Mouse (Mus musculus): ENCODE data around the gene Gm12394. TPM values are rescaled to one million over a fixed set of nuclear protein-coding genes. Genes with fewer than 3 reads are reported as not detected.
A peak's percentile ranks its signal among the peaks of the same experiment; 100 is the strongest.
"Not testable (repeated sequence)": the region's sequence is repeated elsewhere in the genome, so short reads cannot be mapped to it uniquely, and the experiment has no call there.

Gene Gm12394
- 0.01 TPM in 1 of 2 replicates, not detected in the other for polyA plus RNA-seq (2012; rRNA removed)
- 0.05 TPM in 1 of 2 replicates, not detected in the other for polyA plus RNA-seq (2014; fragmentation: Nextera tagmentation; extraction: Ambion mirVana)

GRCm38 (mm10) chr4:42856671-42857070 is at the start of gene Gm12394:
TSS of gene Gm12394 (minus strand) at chr4:42856771.
- not testable (repeated sequence) for H3K9ac ChIP-seq (replicated peaks); H3K27me3 ChIP-seq (ENCODE audit: control insufficient read depth, insufficient read depth, low read length); H3K9me3 ChIP-seq (ENCODE audit: control insufficient read depth, low read length); DNase-seq (ENCODE audit: low read depth in 3 of 3, low spot score in 3 of 3); H3K36me3 ChIP-seq (replicated peaks; ENCODE audit: control insufficient read depth, insufficient read depth, low read depth); H3K4me3 ChIP-seq (ENCODE audit: insufficient read depth in 1 of 2, low read depth in 2 of 2, low read length in 2 of 2); ATAC-seq (ENCODE audit: insufficient read depth); H3K27ac ChIP-seq; H3K4me2 ChIP-seq (ENCODE audit: low read depth)
- WGBS (ENCODE audit: insufficient replicate concordance) = 42% methylated on average over 1 of the region's 1 CpGs
- peaks cover 6 to 19% of the 10 kb centered on the region in 2 experiments; a peak in 3 of 4 replicates for H3K4me1 ChIP-seq (replicated peaks; ENCODE audit: control insufficient read depth in 2 of 2, insufficient read depth in 2 of 2, low read length in 1 of 2)

DNA sequence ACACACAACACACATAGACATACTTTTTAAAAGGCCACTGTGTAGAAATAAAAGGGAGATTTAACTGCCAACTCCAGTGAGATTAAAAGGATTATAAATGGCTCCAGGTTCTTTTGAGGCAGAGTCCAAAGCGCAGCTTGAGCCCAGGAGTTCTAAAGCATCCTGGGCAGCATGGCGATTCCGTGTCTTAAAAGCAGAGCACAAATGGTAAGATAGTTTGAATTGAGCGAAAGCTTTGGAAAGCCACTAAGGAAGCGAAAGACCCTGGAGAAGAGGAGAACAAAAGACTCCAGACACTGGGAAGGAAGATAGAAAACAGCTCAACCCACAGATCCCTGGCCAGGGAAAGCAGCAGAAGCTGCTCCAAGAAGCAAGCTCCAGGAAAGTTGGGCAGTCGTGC is 48.4 kb upstream of the Gm12394 start:
- Histone ChIP-seq H3K27ac (no peak overlapping the region), H3K9ac (replicated peaks) (no peak overlapping the region), H3K4me2 (ENCODE audit: low read depth) (no peak overlapping the region), H3K4me3 (ENCODE audit: insufficient read depth in 1 of 2, low read depth in 2 of 2, low read length in 2 of 2) (no peak overlapping the region), H3K4me1 (replicated peaks; ENCODE audit: control insufficient read depth in 2 of 2, insufficient read depth in 2 of 2, low read length in 1 of 2) (peaks cover 3 to 7% of the 10 kb centered on the region in 2 experiments; a peak in 1 of 4 replicates), H3K9me3 (ENCODE audit: control insufficient read depth, low read length) (no peaks in the 10 kb centered on the region), H3K36me3 (replicated peaks; ENCODE audit: control insufficient read depth, insufficient read depth, low read depth) (no peaks in the 10 kb centered on the region), H3K27me3 (ENCODE audit: control insufficient read depth, insufficient read depth, low read length) (no peaks in the 10 kb centered on the region; the same call in 1 of the 2 replicates)
- DNase-seq (ENCODE audit: low read depth in 3 of 3, low spot score in 3 of 3) (no peak), ATAC-seq (ENCODE audit: insufficient read depth) (no peak)
- WGBS (ENCODE audit: insufficient replicate concordance) = 74% methylated on average over 6 of the region's 6 CpGs
- TF ChIP-seq CTCF (IDR thresholded peaks at IDR 0.05; ENCODE audit: low read depth) (no peak), EP300 (IDR thresholded peaks at IDR 0.05; ENCODE audit: low read depth) (no peak)

GRCm38 (mm10) chr4:42904523-42904922 is 48.0 kb upstream of the Gm12394 start:
- ATAC-seq (ENCODE audit: insufficient read depth) (no peak), DNase-seq (ENCODE audit: low read depth in 3 of 3, low spot score in 3 of 3) (no peak)
- Histone ChIP-seq H3K4me2 (ENCODE audit: low read depth) (no peak overlapping the region), H3K9me3 (ENCODE audit: control insufficient read depth, low read length) (no peaks in the 10 kb centered on the region), H3K27ac (no peak overlapping the region), H3K9ac (replicated peaks) (no peak overlapping the region), H3K27me3 (ENCODE audit: control insufficient read depth, insufficient read depth, low read length) (no peaks in the 10 kb centered on the region; the same call in 1 of the 2 replicates), H3K4me1 (replicated peaks; ENCODE audit: control insufficient read depth in 2 of 2, insufficient read depth in 2 of 2, low read length in 1 of 2) (peaks cover 3 to 7% of the 10 kb centered on the region in 2 experiments; a peak in 1 of 4 replicates), H3K4me3 (ENCODE audit: insufficient read depth in 1 of 2, low read depth in 2 of 2, low read length in 2 of 2) (no peak overlapping the region), H3K36me3 (replicated peaks; ENCODE audit: control insufficient read depth, insufficient read depth, low read depth) (no peaks in the 10 kb centered on the region)
- no peak for TF ChIP-seq EP300 (IDR thresholded peaks at IDR 0.05; ENCODE audit: low read depth)
- 85% methylated on average over 3 of the region's 3 CpGs for WGBS (ENCODE audit: insufficient replicate concordance)

GRCm38 (mm10) chr4:42903942-42904341 is 47.4 kb upstream of the Gm12394 start:
- TF ChIP-seq EP300 (IDR thresholded peaks at IDR 0.05; ENCODE audit: low read depth) (no peak), CTCF (IDR thresholded peaks at IDR 0.05; ENCODE audit: low read depth) (no peak)
- Histone ChIP-seq H3K9me3 (ENCODE audit: control insufficient read depth, low read length) (no peaks in the 10 kb centered on the region), H3K36me3 (replicated peaks; ENCODE audit: control insufficient read depth, insufficient read depth, low read depth) (no peaks in the 10 kb centered on the region), H3K27ac (no peak overlapping the region), H3K4me1 (replicated peaks; ENCODE audit: control insufficient read depth in 2 of 2, insufficient read depth in 2 of 2, low read length in 1 of 2) (peaks cover 3 to 7% of the 10 kb centered on the region in 2 experiments; a peak in 1 of 4 replicates), H3K27me3 (ENCODE audit: control insufficient read depth, insufficient read depth, low read length) (no peaks in the 10 kb centered on the region; the same call in 1 of the 2 replicates), H3K4me3 (ENCODE audit: insufficient read depth in 1 of 2, low read depth in 2 of 2, low read length in 2 of 2) (no peak overlapping the region), H3K4me2 (ENCODE audit: low read depth) (no peak overlapping the region), H3K9ac (replicated peaks) (no peak overlapping the region; the same call in 1 of the 2 replicates)
- ATAC-seq (ENCODE audit: insufficient read depth) (0 out of 2 replicates have a peak, but pooled peaks have one; percentile 23), DNase-seq (ENCODE audit: low read depth in 3 of 3, low spot score in 3 of 3) (peak in 2 of 3 experiments; percentile 17 to 22)
- WGBS (ENCODE audit: insufficient replicate concordance) = 36% methylated on average over 1 of the region's 1 CpGs

DNA sequence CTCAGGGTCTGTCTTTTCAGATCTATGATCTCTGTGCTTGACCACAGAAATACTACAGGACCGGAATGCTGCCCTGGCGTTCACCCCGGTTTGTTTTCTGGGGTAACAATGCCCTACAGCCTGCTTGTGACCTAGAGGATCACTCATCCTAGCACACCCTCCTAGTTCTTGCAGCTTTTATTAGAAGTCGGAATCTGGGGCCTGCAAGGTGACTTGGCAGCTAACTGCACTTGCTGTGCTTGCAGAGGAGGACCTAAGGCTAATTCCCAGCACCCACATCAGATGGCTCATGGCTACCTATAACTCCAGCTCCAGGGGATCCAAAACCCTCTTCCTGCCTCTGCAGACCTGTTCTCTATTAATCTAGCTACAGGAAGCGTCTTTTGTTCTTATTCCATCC is 46.2 kb upstream of the Gm12394 start:
- Histone ChIP-seq H3K4me2 (ENCODE audit: low read depth) (no peak overlapping the region), H3K36me3 (replicated peaks; ENCODE audit: control insufficient read depth, insufficient read depth, low read depth) (no peaks in the 10 kb centered on the region), H3K9ac (replicated peaks) (no peak overlapping the region), H3K4me3 (ENCODE audit: insufficient read depth in 1 of 2, low read depth in 2 of 2, low read length in 2 of 2) (no peak overlapping the region), H3K27ac (no peak overlapping the region), H3K27me3 (ENCODE audit: control insufficient read depth, insufficient read depth, low read length) (no peaks in the 10 kb centered on the region; the same call in 1 of the 2 replicates), H3K4me1 (replicated peaks; ENCODE audit: control insufficient read depth in 2 of 2, insufficient read depth in 2 of 2, low read length in 1 of 2) (peaks cover 3 to 7% of the 10 kb centered on the region in 2 experiments; a peak in 1 of 4 replicates), H3K9me3 (ENCODE audit: control insufficient read depth, low read length) (no peaks in the 10 kb centered on the region)
- 74% methylated on average over 5 of the region's 5 CpGs for WGBS (ENCODE audit: insufficient replicate concordance)
- TF ChIP-seq CTCF (IDR thresholded peaks at IDR 0.05; ENCODE audit: low read depth) = no peak
- TF ChIP-seq EP300 (IDR thresholded peaks at IDR 0.05; ENCODE audit: low read depth) = no peak
- DNase-seq (ENCODE audit: low read depth in 3 of 3, low spot score in 3 of 3) = no peak
- ATAC-seq (ENCODE audit: insufficient read depth) = no peak

All from liver, embryonic 14.5 days (tissue).